In the genomic region with DNA sequence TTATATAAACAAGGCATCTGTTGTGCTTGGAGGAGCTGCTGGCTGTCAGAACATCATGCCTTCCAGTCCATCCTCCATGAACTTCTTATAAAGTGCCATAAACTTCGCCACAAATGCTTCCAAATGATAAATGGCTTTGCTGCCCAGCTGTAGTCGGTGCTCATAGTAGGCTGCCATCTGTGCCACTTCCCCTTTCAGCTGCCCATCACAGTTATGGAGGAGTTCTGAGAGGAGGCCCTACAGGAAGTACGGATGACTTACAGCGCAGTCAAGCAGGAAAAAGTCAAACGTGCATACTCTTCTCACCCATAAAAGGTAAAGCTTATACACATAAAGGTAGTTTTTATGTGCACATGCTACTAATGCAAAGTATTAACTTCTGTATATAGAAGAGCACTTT, we compare ENCODE assay signal across 24 mouse cellular contexts. TPM values are rescaled to one million over a fixed set of nuclear protein-coding genes. Genes with fewer than 3 reads are reported as not detected.
"Had no signal": no experiment of that assay in that cellular context is flagged by ENCODE, and none has a peak within 500 bp of the region (broad histone marks: within the 10 kb centered on the region; RNA-seq: fewer than 3 reads in every experiment).

No protein-coding gene starts in this region.

- H3K4me1 ChIP-seq: limb, embryonic 13.5 days; liver, embryonic 15.5 days; midbrain, embryonic 12.5 days; neural tube, embryonic 13.5 days; stomach, embryonic 15.5 days had no signal

- H3K27ac ChIP-seq: kidney, postnatal 0 days; layer of hippocampus, adult 2 months; limb, embryonic 13.5 days; liver, embryonic 15.5 days; midbrain, embryonic 12.5 days; neural tube, embryonic 13.5 days; stomach, embryonic 15.5 days had no signal

- H3K27me3 ChIP-seq: limb, embryonic 13.5 days; liver, embryonic 15.5 days; midbrain, embryonic 12.5 days; neural tube, embryonic 13.5 days; stomach, embryonic 15.5 days had no signal

- DNase-seq: kidney, adult 8-10 months; kidney, postnatal 4 days; left cerebral cortex, postnatal 4 days; lung, embryonic 14.5 days; lung, postnatal 10 days; lung, postnatal 4 days; right cerebral cortex, postnatal 25 days; thymus, adult 2 months; thymus, postnatal 25 days had no signal

- ATAC-seq: intestine, embryonic 16.5 days; midbrain, embryonic 16.5 days had no signal

- H3K4me3 ChIP-seq: layer of hippocampus, adult 2 months; limb, embryonic 13.5 days; liver, embryonic 15.5 days; midbrain, embryonic 12.5 days; neural tube, embryonic 13.5 days; stomach, embryonic 15.5 days had no signal

RNA-seq across cellular contexts. Expression of gene Vmn2r18, which starts 37.0 kb away (rescaled TPM):
- total RNA-seq: layer of hippocampus, adult 2 months; layer of hippocampus, postnatal 14 days; left cerebral cortex, adult 18-20 months; left cerebral cortex, postnatal 10 days; left cerebral cortex, postnatal 4 days; megakaryocyte-erythroid progenitor cell, adult 5-6 weeks had no signal
- polyA plus RNA-seq: intestine, embryonic 16.5 days; liver, embryonic 15.5 days; lung, embryonic 14.5 days; midbrain, embryonic 16.5 days; neural tube, embryonic 13.5 days; small intestine, adult 2 months; stomach, embryonic 15.5 days; urinary bladder, adult 2 months had no signal
